15 mouse cellular contexts compared by ENCODE assay signal in the genomic region with DNA sequence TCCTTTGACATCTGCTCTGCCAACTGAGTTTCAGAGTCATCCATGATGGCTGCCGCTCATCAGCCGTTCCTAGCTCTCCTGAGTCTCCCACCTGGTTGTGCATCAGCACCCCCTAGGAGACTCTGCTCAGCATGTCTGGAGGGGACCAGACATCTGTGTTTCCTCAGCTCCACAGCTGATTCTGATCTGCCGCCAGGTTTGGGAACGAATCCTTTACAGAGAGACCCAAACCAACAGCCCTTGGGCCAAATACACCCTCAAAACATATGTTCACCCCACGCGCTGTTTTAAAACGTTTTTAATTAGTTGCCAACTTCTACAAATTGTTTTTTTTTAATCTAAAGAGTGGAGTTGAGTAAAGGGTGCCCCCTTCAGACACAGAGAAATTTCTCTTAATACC. TPM values are rescaled to one million over a fixed set of nuclear protein-coding genes. Genes with fewer than 3 reads are reported as not detected.
A peak's percentile ranks its signal among the peaks of the same experiment; 100 is the strongest.
DNase-seq lines count a peak whose midpoint lies in the region; ATAC-seq and TF ChIP-seq lines count a peak whose summit lies in the region.
"Had no signal": no experiment of that assay in that cellular context is flagged by ENCODE, and none has a peak within 500 bp of the region (broad histone marks: within the 10 kb centered on the region; RNA-seq: fewer than 3 reads in every experiment).

No protein-coding gene starts in this region.

- H3K36me3 ChIP-seq in embryonic facial prominence, embryonic 14.5 days (ENCODE audit: control insufficient read depth, insufficient read depth, low read length): no peaks in the 10 kb centered on the region

- no peak overlapping the region for H3K4me3 ChIP-seq in embryonic facial prominence, embryonic 14.5 days (ENCODE audit: low read depth, low read length)
- no peak overlapping the region for H3K4me3 ChIP-seq in layer of hippocampus, adult 2 months

- peak; percentile 61 for TF ChIP-seq CTCF in layer of hippocampus, adult 2 months (conservative IDR thresholded peaks at IDR 0.05)

- H3K4me1 ChIP-seq in embryonic facial prominence, embryonic 14.5 days (ENCODE audit: control insufficient read depth, insufficient read depth, low read length): no peaks in the 10 kb centered on the region

- no peaks in the 10 kb centered on the region for H3K27me3 ChIP-seq in embryonic facial prominence, embryonic 14.5 days (replicated peaks; ENCODE audit: control insufficient read depth, insufficient read depth, low read length)

- no peak for ATAC-seq in embryonic facial prominence, embryonic 14.5 days (ENCODE audit: low read depth)
- ATAC-seq: hindbrain, embryonic 16.5 days had no signal

- no peak overlapping the region for H3K9ac ChIP-seq in embryonic facial prominence, embryonic 14.5 days (ENCODE audit: low read depth, low read length)
- H3K9ac ChIP-seq: liver, embryonic 14.5 days had no signal

- H3K27ac ChIP-seq in embryonic facial prominence, embryonic 14.5 days (replicated peaks; ENCODE audit: low read depth, low read length): no peak overlapping the region
- H3K27ac ChIP-seq in layer of hippocampus, adult 2 months: no peak overlapping the region
- H3K27ac ChIP-seq: liver, embryonic 14.5 days had no signal

- peak; percentile 36 for DNase-seq in ES-CJ7 (ENCODE audit: low read depth, low spot score)
- DNase-seq in embryonic facial prominence, embryonic 14.5 days (ENCODE audit: low spot score): peak; percentile 55
- peak; percentile 50 to 73 for DNase-seq in layer of hippocampus, adult 2 months (ENCODE audit: low spot score in 2 of 2)
- DNase-seq in left cerebral cortex, postnatal 36 days (ENCODE audit: low spot score in 2 of 2): peak; percentile 29 to 36
- no peak for DNase-seq in cerebellum, postnatal 25 days
- no peak for DNase-seq in heart, adult 9 months (ENCODE audit: low spot score in 2 of 2)
- DNase-seq in heart, adult 11 months: no peak
- DNase-seq in urinary bladder, postnatal 4 days (ENCODE audit: low spot score in 2 of 2): no peak
- DNase-seq: gastrocnemius, postnatal 25 days; kidney, adult 9 months; lung, postnatal 4 days; midbrain, embryonic 14.5 days; thymus, postnatal 36 days had no signal

- no peak overlapping the region for H3K4me2 ChIP-seq in embryonic facial prominence, embryonic 14.5 days (ENCODE audit: low read depth, low read length)

- no peaks in the 10 kb centered on the region for H3K9me3 ChIP-seq in embryonic facial prominence, embryonic 14.5 days (ENCODE audit: control insufficient read depth, low read length)

- WGBS in embryonic facial prominence, embryonic 14.5 days: 43% methylated on average over 7 of the region's 7 CpGs

- intact Hi-C loops in left cerebral cortex, postnatal 36 days (cut with DNase I): no loop called here

RNA-seq across cellular contexts. Expression of a gene that starts 31.2 kb away (rescaled TPM):
- polyA plus RNA-seq in embryonic facial prominence, embryonic 14.5 days (2014; fragmentation: Nextera tagmentation; extraction: Ambion mirVana): 22.3 and 28.0 TPM in 2 replicates
- 10 to 100 TPM; 63.9 to 67.7 TPM for total RNA-seq in layer of hippocampus, adult 2 months (2021)
- total RNA-seq in left cerebral cortex, postnatal 36 days (2021): 10 to 100 TPM; 63.7 to 94.1 TPM

RNA-seq across cellular contexts. Expression of a gene that starts 53.5 kb away (rescaled TPM):
- polyA plus RNA-seq in embryonic facial prominence, embryonic 14.5 days (2014; fragmentation: Nextera tagmentation; extraction: Ambion mirVana): 20.6 and 23.9 TPM in 2 replicates
- total RNA-seq in layer of hippocampus, adult 2 months (2021): 10 to 100 TPM; 30.3 to 31.1 TPM
- total RNA-seq in left cerebral cortex, postnatal 36 days (2021): 10 to 100 TPM; 23.6 to 25.9 TPM

RNA-seq across cellular contexts. Expression of a gene that starts 53.7 kb away (rescaled TPM):
- 38.8 and 43.1 TPM in 2 replicates for polyA plus RNA-seq in embryonic facial prominence, embryonic 14.5 days (2014; fragmentation: Nextera tagmentation; extraction: Ambion mirVana)
- total RNA-seq in layer of hippocampus, adult 2 months (2021): 10 to 100 TPM; 88.5 to 89.2 TPM
- 10 to 100 TPM; 84.2 to 89.7 TPM for total RNA-seq in left cerebral cortex, postnatal 36 days (2021)

Comparison
In these comparisons a context has a peak if more than half of its experiments do, and no peak if none do; other contexts are left out.
1. DNase-seq: peak in ES-CJ7 (single experiment), embryonic facial prominence, embryonic 14.5 days (single experiment), layer of hippocampus, adult 2 months (2 of 2) and left cerebral cortex, postnatal 36 days (2 of 2); none in cerebellum, postnatal 25 days (0 of 2), heart, adult 9 months (0 of 2), heart, adult 11 months (single experiment) and urinary bladder, postnatal 4 days (0 of 2).